Mouse (Mus musculus) E14TG2a.4 (cell line): ENCODE measurements around the gene Aff3.

Source experiments
- H3K27me3 ChIP-seq: 2 replicates; pipeline ENCODE4 v1.6.1; 2014; ENCODE audit warnings: low read length, control low read depth; ENCODE audit not compliant: insufficient read depth
- H3K36me3 ChIP-seq: 2 replicates; pipeline ENCODE4 v1.6.1; 2014; ENCODE audit warnings: low read length, control low read depth; ENCODE audit not compliant: insufficient read depth
- H3K4me1 ChIP-seq: replicated peaks from 2 replicates; pipeline ENCODE4 v1.6.1; 2014; ENCODE audit warnings: low read depth, low read length, control low read depth
- H3K4me3 ChIP-seq: replicated peaks from 2 replicates; pipeline ENCODE4 v1.5.1; 2014; ENCODE audit warnings: mild to moderate bottlenecking, low read length
- H3K9me3 ChIP-seq: 2 replicates; pipeline ENCODE4 v1.6.1; 2014; ENCODE audit warnings: low read length, control low read depth
- CTCF ChIP-seq: conservative IDR thresholded peaks from 2 replicates; pipeline ENCODE4 v1.5.1; 2014; ENCODE audit warnings: low read length
- NANOG ChIP-seq: IDR thresholded peaks from 2 replicates; pipeline ENCODE4 v1.6.1; 2014; ENCODE audit warnings: borderline replicate concordance, low read length, mixed read lengths
- POU5F1 ChIP-seq: IDR thresholded peaks from 2 replicates; pipeline ENCODE4 v1.6.1; 2014; ENCODE audit warnings: low read length, borderline replicate concordance

The Aff3 gene

DNA sequence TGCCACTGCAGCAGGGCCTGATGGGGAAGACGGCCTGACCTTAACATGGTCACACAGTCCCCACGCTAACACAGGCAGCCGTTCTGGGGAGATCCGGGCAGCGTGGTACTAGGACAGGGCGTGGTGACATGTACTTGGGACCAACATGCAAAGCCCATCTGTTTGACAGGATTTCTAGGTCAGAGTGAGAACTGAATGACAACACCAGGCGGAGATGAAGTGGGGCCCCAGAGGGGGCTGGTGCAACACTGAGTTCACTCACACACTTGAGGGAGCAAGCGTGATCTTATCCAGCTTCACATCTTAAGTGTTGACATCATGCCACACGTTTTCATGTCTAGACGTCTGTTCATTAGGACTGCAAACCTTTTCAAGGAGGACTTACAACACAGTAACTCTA is 265.5 kb downstream of the Aff3 start:
- H3K4me1 ChIP-seq, result peaks cover 13% of the 10 kb centered on the region
- H3K27me3 ChIP-seq, result no peaks in the 10 kb centered on the region
- H3K9me3 ChIP-seq, result peaks cover 15% of the 10 kb centered on the region
- TF ChIP-seq POU5F1, result no peak
- TF ChIP-seq CTCF, result no peak
- TF ChIP-seq NANOG, result no peak
- no peak overlapping the region for H3K4me3 ChIP-seq
- H3K36me3 ChIP-seq, result no peaks in the 10 kb centered on the region

DNA sequence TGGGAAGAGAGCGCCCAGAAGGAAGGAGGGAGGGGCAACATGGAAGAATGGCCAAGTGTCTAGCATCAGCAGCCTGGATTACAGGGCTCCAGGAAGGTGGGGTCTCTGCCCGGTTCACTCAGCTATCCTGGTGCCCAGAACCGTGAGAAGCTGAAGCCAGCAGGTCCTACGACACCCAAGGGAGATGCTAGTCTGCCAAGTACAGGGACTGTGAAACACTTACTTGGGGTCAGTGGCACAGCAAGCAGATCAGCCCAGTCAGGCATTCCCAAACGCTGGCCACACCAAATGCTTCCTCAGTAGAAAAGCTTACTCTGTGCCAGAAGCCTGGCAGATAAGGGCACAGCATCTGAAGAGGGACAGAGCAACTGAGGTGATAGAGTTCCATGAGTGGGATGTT is 266.2 kb downstream of the Aff3 start:
- Histone ChIP-seq H3K4me3 (no peak overlapping the region), H3K4me1 (peaks cover 20% of the 10 kb centered on the region), H3K36me3 (no peaks in the 10 kb centered on the region), H3K27me3 (no peaks in the 10 kb centered on the region), H3K9me3 (peaks cover 8% of the 10 kb centered on the region; the same call in 1 of the 2 replicates)
- TF ChIP-seq CTCF (no peak), POU5F1 (no peak), NANOG (no peak)

DNA sequence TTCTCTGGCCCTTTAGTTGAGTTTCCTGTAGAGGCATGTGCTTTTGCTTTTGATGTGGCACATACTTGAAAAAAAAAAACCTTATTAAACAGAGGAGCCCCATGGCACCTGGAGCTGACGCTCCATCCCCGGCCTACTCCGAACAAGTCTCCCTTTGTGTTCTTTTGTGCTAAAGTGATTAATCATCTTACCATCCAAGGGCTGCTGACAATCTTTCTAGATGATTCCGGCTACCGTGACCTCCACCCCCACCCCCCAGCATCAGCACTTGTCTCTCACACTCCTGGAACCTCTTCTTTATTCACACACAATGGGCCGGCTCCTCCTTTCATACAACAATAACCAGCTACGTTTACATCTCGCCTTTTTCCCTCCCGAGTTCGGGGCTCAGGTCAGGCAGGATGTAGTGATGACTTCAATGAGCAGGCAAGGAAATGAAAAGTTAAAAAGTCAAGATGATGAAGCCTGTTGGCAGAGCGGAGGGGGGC is 269.5 kb downstream of the Aff3 start:
- TF ChIP-seq NANOG (no peak), POU5F1 (no peak)
- peaks cover 40% of the 10 kb centered on the region for H3K4me1 ChIP-seq
- peaks cover 10% of the 10 kb centered on the region; the same call in 1 of the 2 replicates for H3K9me3 ChIP-seq

DNA sequence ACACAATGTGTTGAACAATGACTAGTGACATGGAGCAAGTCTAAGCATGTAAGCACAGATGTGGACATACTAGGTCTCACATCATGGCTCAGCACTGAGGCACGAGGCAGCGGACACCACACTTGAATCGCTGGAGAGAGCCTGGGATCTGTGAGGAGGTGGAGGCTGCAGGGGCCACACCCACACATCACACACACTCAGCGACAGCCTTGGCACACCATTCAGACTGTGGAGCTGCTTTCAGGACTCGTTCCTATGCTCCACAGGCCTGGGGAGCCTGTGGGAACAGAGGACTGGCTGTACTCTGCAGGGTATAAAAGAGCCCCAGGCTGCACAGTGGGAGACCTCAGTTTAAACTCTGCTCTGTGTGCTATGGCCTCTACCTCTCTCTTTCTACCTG is 270.3 kb downstream of the Aff3 start:
- TF ChIP-seq CTCF (no peak), NANOG (peak; percentile 19; the same call in 1 of the 2 replicates), POU5F1 (no peak)
- Histone ChIP-seq H3K27me3 (no peaks in the 10 kb centered on the region), H3K4me1 (peaks cover 42% of the 10 kb centered on the region), H3K4me3 (no peak overlapping the region), H3K9me3 (peaks cover 10% of the 10 kb centered on the region; the same call in 1 of the 2 replicates), H3K36me3 (no peaks in the 10 kb centered on the region)

More for the DNA sequence above, 269.5 kb downstream of the Aff3 start:
- H3K4me3 ChIP-seq, result no peak overlapping the region
- no peaks in the 10 kb centered on the region for H3K36me3 ChIP-seq
- H3K27me3 ChIP-seq, result no peaks in the 10 kb centered on the region

DNA sequence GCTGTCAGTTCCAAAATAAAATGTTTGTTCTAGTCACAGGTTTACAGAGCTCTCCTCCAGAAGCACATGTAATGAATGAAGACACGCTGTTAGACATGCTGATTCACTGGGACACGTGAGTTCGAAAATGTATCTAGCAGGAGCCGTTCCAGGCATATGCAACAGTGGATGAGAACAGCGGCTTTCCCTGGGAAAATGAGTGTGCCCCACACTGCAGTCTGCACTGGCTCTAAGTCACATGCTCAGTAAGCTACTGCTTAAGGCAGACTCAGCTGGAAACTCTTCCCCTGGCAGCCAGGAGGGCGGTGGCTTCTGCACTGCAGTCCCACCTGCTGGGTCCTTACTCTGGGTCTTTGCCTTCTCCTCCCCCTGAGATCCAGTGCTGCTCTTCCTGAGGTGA is 271.2 kb downstream of the Aff3 start:
- no peaks in the 10 kb centered on the region for H3K27me3 ChIP-seq
- peaks cover 42% of the 10 kb centered on the region for H3K4me1 ChIP-seq
- H3K4me3 ChIP-seq, result no peak overlapping the region
- H3K36me3 ChIP-seq, result no peaks in the 10 kb centered on the region
- TF ChIP-seq POU5F1 (no peak), CTCF (no peak), NANOG (no peak)
- H3K9me3 ChIP-seq, result peaks cover 10% of the 10 kb centered on the region; the same call in 1 of the 2 replicates

DNA sequence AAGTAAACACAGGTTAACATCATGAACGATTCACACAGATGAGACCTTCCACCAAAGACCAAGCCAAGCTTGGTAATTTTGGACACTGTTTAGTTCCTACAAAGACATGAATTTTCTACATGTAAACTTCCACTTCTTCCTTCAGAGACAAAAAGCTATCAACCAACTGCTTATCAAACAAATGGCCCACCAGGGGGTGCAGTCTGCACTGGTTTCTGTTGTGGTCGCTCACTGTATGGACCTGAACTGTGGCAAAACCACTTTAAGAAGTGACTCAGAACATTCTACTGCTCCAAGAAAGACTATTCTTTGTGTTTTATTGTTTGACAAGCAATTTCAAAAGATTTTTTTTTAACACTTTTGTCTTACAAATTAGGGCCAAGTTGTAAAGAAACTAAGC is 271.8 kb downstream of the Aff3 start:
- H3K4me1 ChIP-seq, result peaks cover 42% of the 10 kb centered on the region
- H3K9me3 ChIP-seq, result peaks cover 10% of the 10 kb centered on the region; the same call in 1 of the 2 replicates
- H3K4me3 ChIP-seq, result no peak overlapping the region
- H3K36me3 ChIP-seq, result no peaks in the 10 kb centered on the region
- no peaks in the 10 kb centered on the region for H3K27me3 ChIP-seq
- no peak for TF ChIP-seq NANOG
- TF ChIP-seq CTCF, result 0 out of 2 replicates have a peak, but pooled peaks have one; percentile 6

DNA sequence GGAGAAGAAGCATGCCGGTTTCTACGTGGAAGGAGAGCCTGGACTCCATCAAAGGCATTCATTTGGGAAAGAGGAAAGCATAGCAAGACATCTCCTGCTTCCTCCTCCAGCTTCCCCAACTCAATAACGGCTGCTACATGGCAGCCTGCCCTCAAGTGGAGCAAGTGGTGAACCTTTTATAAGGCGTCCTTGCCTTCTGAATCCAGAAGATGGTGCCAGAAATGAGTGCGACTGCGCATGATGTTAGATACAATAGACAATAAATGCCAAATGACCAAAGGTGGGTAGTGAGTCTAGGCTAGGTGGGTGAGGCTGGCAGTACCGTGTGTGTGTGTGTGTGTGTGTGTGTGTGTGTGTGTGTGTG is 273.9 kb downstream of the Aff3 start:
- no peaks in the 10 kb centered on the region for H3K27me3 ChIP-seq
- no peak for TF ChIP-seq POU5F1
- no peak for TF ChIP-seq CTCF
- TF ChIP-seq NANOG, result no peak
- H3K36me3 ChIP-seq, result no peaks in the 10 kb centered on the region
- H3K4me3 ChIP-seq, result no peak overlapping the region
- H3K9me3 ChIP-seq, result peaks cover 10% of the 10 kb centered on the region; the same call in 1 of the 2 replicates
- peaks cover 42% of the 10 kb centered on the region for H3K4me1 ChIP-seq

DNA sequence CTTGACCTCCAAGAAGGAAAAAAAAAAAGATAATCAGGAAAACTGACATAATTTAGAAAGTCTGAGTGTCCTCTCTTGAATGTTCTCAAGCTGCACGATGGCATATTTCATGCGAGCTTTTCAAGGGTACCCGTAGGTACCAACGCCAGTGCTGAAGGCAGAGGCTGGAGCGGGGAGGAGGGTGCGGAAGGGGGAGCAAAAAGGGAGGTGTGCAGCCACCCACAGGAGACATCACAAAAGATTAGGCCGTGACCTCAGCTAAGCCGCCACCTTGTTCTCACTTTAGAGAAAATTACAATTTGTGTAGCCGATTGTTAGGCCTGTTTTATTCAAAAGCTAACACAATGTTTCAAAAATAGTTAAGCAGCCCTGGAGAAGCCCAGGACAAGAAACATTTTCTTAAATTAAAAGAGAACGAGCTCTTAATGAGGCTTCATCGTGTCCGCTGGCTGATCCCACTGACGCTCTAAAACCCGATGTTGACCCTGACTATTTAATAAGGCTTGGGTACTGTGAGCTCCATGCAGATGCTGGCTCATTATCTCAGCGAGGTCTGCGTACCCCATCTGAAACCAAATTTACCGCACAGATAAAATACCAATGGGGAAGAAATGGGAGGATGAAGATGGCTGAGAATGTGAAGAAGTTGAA is 274.4 kb downstream of the Aff3 start:
- H3K27me3 ChIP-seq, result no peaks in the 10 kb centered on the region
- peaks cover 39% of the 10 kb centered on the region for H3K4me1 ChIP-seq
- H3K4me3 ChIP-seq, result no peak overlapping the region
- no peaks in the 10 kb centered on the region for H3K36me3 ChIP-seq
- peaks cover 6% of the 10 kb centered on the region; the same call in 1 of the 2 replicates for H3K9me3 ChIP-seq
- no peak for TF ChIP-seq NANOG
- TF ChIP-seq POU5F1, result no peak
- no peak for TF ChIP-seq CTCF
